Mouse (Mus musculus): ENCODE measurements at regions not wholly inside any gene's neighbourhood (a gene's known extent, or its start where the extent isn't known, plus 50 kb on each side); places are given as distances from the start of the nearest gene placed in this dataset.

- H3K4me2 ChIP-seq (ENCODE audit: low read length) = no peak overlapping the region
- no peak overlapping the region for H3K4me3 ChIP-seq (ENCODE audit: low read length)
- no peaks in the 10 kb centered on the region for H3K27me3 ChIP-seq (replicated peaks; ENCODE audit: control insufficient read depth, insufficient read depth, low read length)
- no peaks in the 10 kb centered on the region for H3K36me3 ChIP-seq (ENCODE audit: control insufficient read depth, insufficient read depth, low read length)
- H3K4me1 ChIP-seq (ENCODE audit: control insufficient read depth, insufficient read depth, low read depth, low read length) = peaks cover 4% of the 10 kb centered on the region; the same call in 1 of the 2 replicates
- no peak overlapping the region for H3K27ac ChIP-seq (ENCODE audit: low read depth, low read length)
- 55% methylated on average over 5 of the region's 5 CpGs for WGBS
- H3K9me3 ChIP-seq (ENCODE audit: control insufficient read depth, low read length) = no peaks in the 10 kb centered on the region
- no peak overlapping the region for H3K9ac ChIP-seq (ENCODE audit: low read depth, low read length)
- ATAC-seq = peak; percentile 38; the same call in 1 of the 2 replicates
Measured at GRCm38 (mm10) chr3:8740710-8741109, 869.2 kb downstream of the Zfp704 start.

- Histone ChIP-seq H3K4me2 (ENCODE audit: low read length) (no peak overlapping the region), H3K9me3 (ENCODE audit: control insufficient read depth, low read length) (no peaks in the 10 kb centered on the region), H3K27ac (ENCODE audit: low read depth, low read length) (no peak overlapping the region), H3K36me3 (ENCODE audit: control insufficient read depth, insufficient read depth, low read length) (no peaks in the 10 kb centered on the region), H3K4me3 (ENCODE audit: low read length) (no peak overlapping the region), H3K27me3 (replicated peaks; ENCODE audit: control insufficient read depth, insufficient read depth, low read length) (no peaks in the 10 kb centered on the region), H3K9ac (ENCODE audit: low read depth, low read length) (no peak overlapping the region), H3K4me1 (ENCODE audit: control insufficient read depth, insufficient read depth, low read depth, low read length) (peaks cover 4% of the 10 kb centered on the region; the same call in 1 of the 2 replicates)
- 90% methylated on average over 14 of the region's 14 CpGs for WGBS
- ATAC-seq = no peak
Measured at GRCm38 (mm10) chr3:8739299-8739698, 870.6 kb downstream of the Zfp704 start.

- no peaks in the 10 kb centered on the region for H3K27me3 ChIP-seq (replicated peaks; ENCODE audit: control insufficient read depth, insufficient read depth, low read length)
- WGBS = 27% methylated on average over 10 of the region's 10 CpGs
- no peak overlapping the region for H3K9ac ChIP-seq (ENCODE audit: low read depth, low read length)
- H3K36me3 ChIP-seq (ENCODE audit: control insufficient read depth, insufficient read depth, low read length) = no peaks in the 10 kb centered on the region
- ATAC-seq = peak; percentile 90
- H3K27ac ChIP-seq (ENCODE audit: low read depth, low read length) = no peak overlapping the region; the same call in 1 of the 2 replicates
- H3K4me3 ChIP-seq (ENCODE audit: low read length) = no peak overlapping the region
- no peaks in the 10 kb centered on the region for H3K9me3 ChIP-seq (ENCODE audit: control insufficient read depth, low read length)
- H3K4me2 ChIP-seq (ENCODE audit: low read length) = peak overlapping the region; percentile 22; the same call in 1 of the 2 replicates
- H3K4me1 ChIP-seq (ENCODE audit: control insufficient read depth, insufficient read depth, low read depth, low read length) = peaks cover 4% of the 10 kb centered on the region; the same call in 1 of the 2 replicates
Measured at GRCm38 (mm10) chr3:8736239-8736953, 873.5 kb downstream of the Zfp704 start.

- Histone ChIP-seq H3K4me2 (ENCODE audit: low read length) (no peak overlapping the region), H3K27ac (ENCODE audit: low read depth, low read length) (no peak overlapping the region), H3K9me3 (ENCODE audit: control insufficient read depth, low read length) (no peaks in the 10 kb centered on the region), H3K4me1 (ENCODE audit: control insufficient read depth, insufficient read depth, low read depth, low read length) (peaks cover 4% of the 10 kb centered on the region; the same call in 1 of the 2 replicates), H3K4me3 (ENCODE audit: low read length) (no peak overlapping the region), H3K27me3 (replicated peaks; ENCODE audit: control insufficient read depth, insufficient read depth, low read length) (no peaks in the 10 kb centered on the region), H3K36me3 (ENCODE audit: control insufficient read depth, insufficient read depth, low read length) (no peaks in the 10 kb centered on the region), H3K9ac (ENCODE audit: low read depth, low read length) (no peak overlapping the region)
- no peak for ATAC-seq
- 71% methylated on average over 3 of the region's 3 CpGs for WGBS
Measured at GRCm38 (mm10) chr3:8734096-8734495, 875.8 kb downstream of the Zfp704 start.

GRCm38 (mm10) chr3:8731398-8731797 is 878.5 kb downstream of the Zfp704 start:
- 59% methylated on average over 6 of the region's 6 CpGs for WGBS
- Histone ChIP-seq H3K9me3 (ENCODE audit: control insufficient read depth, low read length) (no peaks in the 10 kb centered on the region), H3K4me1 (ENCODE audit: control insufficient read depth, insufficient read depth, low read depth, low read length) (peaks cover 3% of the 10 kb centered on the region; the same call in 1 of the 2 replicates), H3K27me3 (replicated peaks; ENCODE audit: control insufficient read depth, insufficient read depth, low read length) (no peaks in the 10 kb centered on the region), H3K4me2 (ENCODE audit: low read length) (no peak overlapping the region), H3K9ac (ENCODE audit: low read depth, low read length) (no peak overlapping the region), H3K4me3 (ENCODE audit: low read length) (no peak overlapping the region), H3K36me3 (ENCODE audit: control insufficient read depth, insufficient read depth, low read length) (no peaks in the 10 kb centered on the region), H3K27ac (ENCODE audit: low read depth, low read length) (no peak overlapping the region)
- ATAC-seq = peak; percentile 25; the same call in 1 of the 2 replicates

- H3K4me3 ChIP-seq (ENCODE audit: low read length) = no peak overlapping the region
- WGBS = 66% methylated on average over 4 of the region's 4 CpGs
- H3K9ac ChIP-seq (ENCODE audit: low read depth, low read length) = no peak overlapping the region
- H3K36me3 ChIP-seq (ENCODE audit: control insufficient read depth, insufficient read depth, low read length) = no peaks in the 10 kb centered on the region
- H3K4me2 ChIP-seq (ENCODE audit: low read length) = no peak overlapping the region
- H3K4me1 ChIP-seq (ENCODE audit: control insufficient read depth, insufficient read depth, low read depth, low read length) = peaks cover 14% of the 10 kb centered on the region
- H3K27ac ChIP-seq (ENCODE audit: low read depth, low read length) = no peak overlapping the region
- H3K9me3 ChIP-seq (ENCODE audit: control insufficient read depth, low read length) = no peaks in the 10 kb centered on the region
- H3K27me3 ChIP-seq (replicated peaks; ENCODE audit: control insufficient read depth, insufficient read depth, low read length) = no peaks in the 10 kb centered on the region
- no peak for ATAC-seq
Measured at GRCm38 (mm10) chr3:8721628-8722594, 888.0 kb downstream of the Zfp704 start.

- no peak overlapping the region for H3K4me3 ChIP-seq (ENCODE audit: low read length)
- no peaks in the 10 kb centered on the region for H3K36me3 ChIP-seq (ENCODE audit: control insufficient read depth, insufficient read depth, low read length)
- no peaks in the 10 kb centered on the region for H3K9me3 ChIP-seq (ENCODE audit: control insufficient read depth, low read length)
- no peak overlapping the region for H3K9ac ChIP-seq (ENCODE audit: low read depth, low read length)
- 47% methylated on average over 7 of the region's 7 CpGs for WGBS
- no peak overlapping the region for H3K4me2 ChIP-seq (ENCODE audit: low read length)
- H3K27ac ChIP-seq (ENCODE audit: low read depth, low read length) = no peak overlapping the region
- no peak for ATAC-seq
- peaks cover 15% of the 10 kb centered on the region for H3K4me1 ChIP-seq (ENCODE audit: control insufficient read depth, insufficient read depth, low read depth, low read length)
- H3K27me3 ChIP-seq (replicated peaks; ENCODE audit: control insufficient read depth, insufficient read depth, low read length) = no peaks in the 10 kb centered on the region
Measured at GRCm38 (mm10) chr3:8720586-8721100, 889.2 kb downstream of the Zfp704 start.

- H3K4me2 ChIP-seq (ENCODE audit: low read length) = no peak overlapping the region
- no peaks in the 10 kb centered on the region for H3K36me3 ChIP-seq (ENCODE audit: control insufficient read depth, insufficient read depth, low read length)
- H3K4me1 ChIP-seq (ENCODE audit: control insufficient read depth, insufficient read depth, low read depth, low read length) = peaks cover 15% of the 10 kb centered on the region
- no peaks in the 10 kb centered on the region for H3K27me3 ChIP-seq (replicated peaks; ENCODE audit: control insufficient read depth, insufficient read depth, low read length)
- H3K4me3 ChIP-seq (ENCODE audit: low read length) = no peak overlapping the region
- no peak overlapping the region for H3K27ac ChIP-seq (ENCODE audit: low read depth, low read length)
- no peak; the same call in 1 of the 2 replicates for ATAC-seq
- 11% methylated on average over 9 of the region's 9 CpGs for WGBS
- no peak overlapping the region for H3K9ac ChIP-seq (ENCODE audit: low read depth, low read length)
- H3K9me3 ChIP-seq (ENCODE audit: control insufficient read depth, low read length) = no peaks in the 10 kb centered on the region
Measured at GRCm38 (mm10) chr3:8718206-8718605, 891.7 kb downstream of the Zfp704 start.
